Mouse (Mus musculus): ENCODE measurements around the gene Sap25.

The Sap25 gene

GRCm38 (mm10) chr5:137628498-137629305, 12.4 kb upstream of the Sap25 start, which contains the start of the genes Fbxo24, Lrch4 and Gm20605:
Fbxo24 (minus strand) TSS chr5:137629002.
Lrch4 (plus strand) TSS chr5:137629121.
Gm20605 (plus strand) TSS chr5:137629175.
- peak; percentile 99 for DNase-seq

- DNase-seq = no peak
Observed at GRCm38 (mm10) chr5:137629306-137629721, 11.8 kb upstream of the Sap25 start.

- DNase-seq = no peak
Observed at GRCm38 (mm10) chr5:137629906-137630545, 11.1 kb upstream of the Sap25 start.

GRCm38 (mm10) chr5:137630602-137631001, 10.5 kb upstream of the Sap25 start:
- DNase-seq = no peak

- DNase-seq = peak; percentile 45
Observed at GRCm38 (mm10) chr5:137631171-137631570, 10.0 kb upstream of the Sap25 start.

GRCm38 (mm10) chr5:137631591-137631990, 9.5 kb upstream of the Sap25 start:
- DNase-seq = no peak

GRCm38 (mm10) chr5:137633397-137634084, 7.6 kb upstream of the Sap25 start:
- no peak for DNase-seq

GRCm38 (mm10) chr5:137639472-137639871, 1.7 kb upstream of the Sap25 start:
- DNase-seq = no peak

GRCm38 (mm10) chr5:137642886-137643285, 1.8 kb downstream of the Sap25 start:
- DNase-seq = no peak

GRCm38 (mm10) chr5:137644484-137644883, 3.4 kb downstream of the Sap25 start:
- DNase-seq = no peak

GRCm38 (mm10) chr5:137645091-137645651, 4.0 kb downstream of the Sap25 start:
- DNase-seq = no peak

- no peak for DNase-seq
Observed at GRCm38 (mm10) chr5:137645652-137646091, 4.5 kb downstream of the Sap25 start, which contains the start of gene Irs3. Irs3 (minus strand) TSS chr5:137645714.

- DNase-seq = no peak
Observed at GRCm38 (mm10) chr5:137647827-137648601, 6.9 kb downstream of the Sap25 start.

- DNase-seq = no peak
Observed at GRCm38 (mm10) chr5:137649251-137649650, 8.1 kb downstream of the Sap25 start.

GRCm38 (mm10) chr5:137649669-137650571, 8.8 kb downstream of the Sap25 start:
- no peak for DNase-seq

- DNase-seq = no peak
Observed at GRCm38 (mm10) chr5:137652474-137652873, 11.3 kb downstream of the Sap25 start.

GRCm38 (mm10) chr5:137653366-137653765, 12.2 kb downstream of the Sap25 start:
- no peak for DNase-seq

GRCm38 (mm10) chr5:137654746-137655145, 13.6 kb downstream of the Sap25 start:
- no peak for DNase-seq

GRCm38 (mm10) chr5:137656977-137657376, 15.8 kb downstream of the Sap25 start:
- peak; percentile 68 for DNase-seq

- no peak for DNase-seq
Observed at GRCm38 (mm10) chr5:137660064-137660688, 19.0 kb downstream of the Sap25 start.

GRCm38 (mm10) chr5:137663057-137663456, 21.9 kb downstream of the Sap25 start:
- DNase-seq = no peak

All from right cerebral cortex, postnatal 25 days (tissue).